Mouse (Mus musculus) left cerebral cortex, postnatal 4 days (tissue): Measurements from ENCODE around the gene Abca1. TPM values are rescaled to one million over a fixed set of nuclear protein-coding genes. Genes with fewer than 3 reads are reported as not detected.

Experiments
- DNase-seq: peaks from one replicate; pipeline ENCODE4 v3.0.0-alpha.2; 2022
- intact Hi-C: fragments of 180-260 bp; cut with DNase I; formaldehyde crosslinking; loops from one replicate; pipeline ENCODE4 v1.15.1; 2025
- total RNA-seq, 2 experiments: library from RNA; stranded (reverse); gene quantifications; 2 replicates each; pipeline ENCODE4 v1.2.3; 2021

Gene Abca1
- total RNA-seq, 2 experiments from 2014 or later: 34.3 to 34.8 TPM

DNA sequence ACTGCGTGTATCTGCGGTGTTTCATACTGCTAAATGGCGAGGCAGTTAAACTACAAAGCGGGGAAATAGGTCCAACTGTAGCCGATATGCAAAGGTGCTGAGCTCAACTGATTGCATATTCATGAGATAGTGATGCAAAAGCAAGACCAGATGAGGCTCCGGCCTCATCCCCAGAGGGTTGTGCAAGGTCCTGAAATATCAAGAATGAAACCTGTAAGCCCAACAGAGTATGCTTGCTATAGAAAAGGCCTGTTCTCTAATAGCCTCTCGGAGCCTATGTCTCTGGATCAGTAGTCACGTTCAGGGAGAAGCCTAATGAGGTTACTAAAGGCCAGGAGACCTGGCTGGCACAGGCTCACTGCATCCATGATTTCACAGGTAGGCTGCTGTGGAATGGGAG lies 9.2 kb downstream of the Abca1 start:
- intact Hi-C loops: no loop called here

DNA sequence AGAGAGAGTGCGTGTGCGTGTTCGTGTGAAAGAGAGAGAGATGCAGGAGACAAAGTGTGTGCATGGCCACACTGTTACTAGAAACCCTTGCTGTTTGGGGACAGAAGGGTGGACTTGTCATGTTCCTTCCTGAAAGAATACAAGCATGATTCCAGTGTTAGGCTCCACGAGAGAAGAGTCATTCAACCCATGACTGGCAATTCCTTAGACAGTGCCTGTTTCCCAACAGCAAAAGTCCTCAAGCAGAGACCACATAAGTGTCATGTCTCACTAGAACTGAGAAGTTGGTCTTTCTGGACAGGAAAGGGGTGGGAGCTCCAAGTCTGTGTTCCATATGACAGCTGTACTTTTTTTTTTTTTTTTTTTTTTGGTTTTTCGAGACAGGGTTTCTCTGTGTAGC lies 10.1 kb downstream of the Abca1 start:
- DNase-seq: no peak
- intact Hi-C loops: no loop called here

More for the DNA sequence above, 9.2 kb downstream of the Abca1 start:
- no peak for DNase-seq

DNA sequence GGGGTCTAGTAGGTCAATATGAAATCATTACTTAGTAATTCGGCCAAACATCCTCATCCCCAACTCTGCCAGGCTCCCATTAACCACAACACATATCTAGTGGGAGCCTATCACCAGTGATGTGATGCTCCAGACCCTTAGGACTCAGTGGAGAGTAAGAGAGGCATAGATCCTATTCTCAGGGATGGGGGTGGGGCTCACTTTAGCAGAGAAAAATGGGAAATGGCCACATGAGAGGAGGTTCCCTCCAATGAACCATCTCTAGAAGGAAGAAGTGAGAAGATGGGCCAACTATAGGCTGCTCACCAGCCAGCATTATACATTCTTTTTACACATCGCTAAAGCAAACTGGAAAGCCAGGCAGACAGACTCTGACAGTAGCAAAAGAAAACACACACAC lies 10.9 kb downstream of the Abca1 start:
- intact Hi-C loops: no loop called here
- no peak for DNase-seq

DNA sequence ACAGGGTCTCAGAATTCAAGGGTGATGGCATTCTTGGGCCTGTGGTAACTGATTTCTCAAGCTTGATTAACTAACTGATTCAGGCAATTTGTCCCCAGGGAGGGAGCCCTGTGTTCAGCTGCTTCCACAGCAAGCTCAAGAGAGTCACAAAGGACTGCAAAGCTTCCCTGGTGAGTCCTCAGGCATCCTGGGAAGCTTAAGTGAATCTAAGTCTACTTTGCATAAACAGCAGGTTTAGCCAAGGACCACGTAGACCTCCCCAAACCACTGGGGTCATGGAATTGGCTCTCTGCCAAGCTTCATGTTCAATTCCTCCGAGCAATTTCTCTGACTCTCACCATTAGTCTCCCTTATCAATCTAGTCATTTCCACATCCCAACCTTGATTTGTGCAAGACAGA lies 12.2 kb downstream of the Abca1 start:
- no peak for DNase-seq
- intact Hi-C loops: no loop called here

DNA sequence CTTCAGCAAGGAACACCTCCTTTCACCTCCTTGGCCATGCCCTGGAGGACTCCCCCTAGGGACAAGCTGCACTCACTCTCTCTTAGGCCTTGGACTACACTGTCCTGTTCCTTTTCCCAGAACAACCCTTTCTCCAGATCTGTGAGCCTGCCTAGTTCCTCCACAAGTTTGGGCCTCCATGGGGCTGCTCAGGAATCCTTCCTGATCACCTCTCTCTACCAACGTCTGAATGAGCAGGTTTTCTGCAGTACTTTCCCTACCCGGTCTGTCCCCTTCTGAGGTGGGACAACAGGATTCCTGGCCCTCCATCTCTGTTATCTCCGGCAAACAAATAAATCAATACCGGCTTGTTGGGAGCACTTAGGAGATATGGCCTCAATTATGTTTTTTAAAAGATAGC lies 12.6 kb downstream of the Abca1 start:
- no peak for DNase-seq
- intact Hi-C loops: no loop called here

DNA sequence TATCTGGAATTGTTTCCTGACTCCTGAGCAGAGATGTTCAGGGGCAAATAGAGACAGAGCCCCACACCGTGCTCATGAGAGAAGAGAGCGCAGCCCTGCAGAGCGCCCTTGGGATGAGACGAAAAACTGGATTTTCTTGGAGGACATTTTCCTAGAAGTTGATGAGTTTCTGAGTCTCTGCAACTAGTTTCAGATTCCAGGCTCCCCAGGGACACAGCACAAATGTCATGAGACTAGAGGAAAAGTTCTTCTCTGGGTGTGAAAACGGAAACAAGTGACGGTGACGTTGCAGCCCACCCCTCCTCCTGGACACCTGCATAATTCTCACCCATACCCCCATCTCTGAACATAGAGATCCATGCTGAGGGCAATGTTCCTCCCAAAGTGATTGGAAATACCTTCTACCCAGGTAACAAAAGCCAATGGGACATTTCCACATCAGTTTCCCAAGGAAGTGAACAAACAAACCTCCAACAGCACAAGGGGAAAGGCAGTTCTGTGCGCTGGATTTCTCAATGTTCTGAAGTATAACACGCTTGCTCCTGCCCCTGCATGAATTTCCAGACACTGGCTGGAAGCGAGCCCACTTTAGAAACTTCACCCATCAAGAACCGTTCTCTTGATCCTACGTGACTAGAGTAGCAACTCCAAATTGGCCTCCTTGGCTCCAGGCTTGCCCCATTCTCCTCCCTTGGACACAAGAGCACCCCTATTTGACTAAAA lies 13.3 kb downstream of the Abca1 start:
- intact Hi-C loops: no loop called here
- DNase-seq: no peak

- intact Hi-C loops: no loop called here
- no peak for DNase-seq
Measured at GRCm38 (mm10) chr4:53145434-53146168, 14.1 kb downstream of the Abca1 start.

- intact Hi-C loops: no loop called here
- DNase-seq: no peak
Measured at GRCm38 (mm10) chr4:53144571-53144970, 15.1 kb downstream of the Abca1 start.

GRCm38 (mm10) chr4:53144021-53144420 lies 15.7 kb downstream of the Abca1 start:
- intact Hi-C loops: no loop called here
- DNase-seq: no peak

DNA sequence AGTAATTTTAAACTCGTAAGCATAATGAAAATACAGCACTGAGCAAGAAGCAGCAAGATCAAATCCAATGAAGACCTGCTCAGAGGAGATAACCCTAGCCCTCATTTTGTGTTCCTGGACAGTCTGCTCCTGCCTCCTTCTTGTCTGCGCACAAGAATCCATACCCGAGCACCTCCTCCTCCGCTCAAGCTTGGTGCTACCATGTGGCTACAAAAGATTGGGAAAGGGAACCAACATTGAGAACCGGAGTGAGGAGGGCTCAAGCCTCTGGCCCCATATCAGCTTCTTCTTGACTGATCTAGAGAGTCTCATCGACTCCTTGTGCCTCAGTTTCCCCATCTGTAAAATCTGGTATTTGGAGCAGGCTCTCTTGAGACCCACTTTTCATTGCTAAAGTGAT lies 19.0 kb downstream of the Abca1 start:
- no peak for DNase-seq
- intact Hi-C loops: no loop called here

DNA sequence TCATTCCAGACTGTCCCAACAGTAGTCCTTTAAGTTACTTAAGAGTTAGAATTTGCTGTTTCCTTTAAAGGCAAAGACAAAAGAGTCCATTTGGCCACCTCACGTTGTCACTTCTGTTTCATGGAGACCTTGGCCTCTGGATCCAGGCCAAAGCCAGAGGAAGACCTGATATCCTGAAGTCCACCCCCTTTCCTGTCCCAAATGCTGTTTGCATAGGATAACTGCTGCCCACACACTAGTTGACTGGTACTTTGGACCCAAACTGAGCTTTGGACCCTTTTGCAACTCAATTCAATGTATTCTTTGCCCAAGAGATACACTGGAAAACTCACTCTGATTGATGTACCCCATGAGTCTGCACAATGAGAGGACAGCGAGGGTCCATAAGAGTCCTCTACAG lies 20.2 kb downstream of the Abca1 start:
- DNase-seq: no peak
- intact Hi-C loops: no loop called here

DNA sequence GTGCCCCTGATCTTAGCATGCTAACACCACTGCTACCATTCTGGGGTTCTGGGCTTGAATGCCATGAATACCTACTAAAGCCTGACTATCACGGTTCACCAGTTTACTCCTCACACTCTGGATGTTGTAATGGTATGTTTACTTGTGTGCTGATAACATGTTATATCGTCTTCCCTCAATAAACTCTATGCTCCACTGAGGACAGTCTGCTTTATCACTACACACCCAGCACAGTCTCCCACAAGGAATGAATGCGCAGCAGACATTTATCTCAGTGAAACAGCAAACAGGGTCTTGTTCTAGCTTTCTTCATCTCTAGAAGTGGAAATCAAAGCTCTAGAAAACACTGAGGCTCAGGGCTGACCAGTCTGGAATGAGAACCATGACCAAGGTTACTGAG lies 20.7 kb downstream of the Abca1 start:
- intact Hi-C loops: no loop called here
- DNase-seq: no peak

- intact Hi-C loops: no loop called here
- DNase-seq: no peak
Measured at GRCm38 (mm10) chr4:53137087-53137486, 22.6 kb downstream of the Abca1 start.

- no peak for DNase-seq
- intact Hi-C loops: no loop called here
Measured at GRCm38 (mm10) chr4:53134816-53135215, 24.9 kb downstream of the Abca1 start.

DNA sequence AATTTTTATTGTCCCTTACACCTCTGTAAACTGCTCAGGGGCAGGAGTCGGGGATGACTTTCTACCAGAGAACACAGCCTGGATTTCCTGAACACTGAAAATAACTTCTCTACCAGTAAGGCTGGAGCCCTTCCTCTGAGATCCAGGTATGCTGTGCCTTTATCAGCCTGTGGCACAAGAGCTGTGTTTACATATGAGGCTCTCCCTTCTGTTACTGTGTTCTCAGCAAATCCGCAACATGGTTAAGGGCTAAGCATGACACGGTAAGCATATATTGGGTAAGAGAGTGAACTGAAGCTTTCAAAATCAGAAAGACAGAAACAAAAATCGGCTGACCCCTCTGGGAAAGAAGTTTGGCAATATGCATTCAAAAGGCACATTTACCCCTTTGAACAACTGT lies 25.7 kb downstream of the Abca1 start:
- intact Hi-C loops: no loop called here
- no peak for DNase-seq

DNA sequence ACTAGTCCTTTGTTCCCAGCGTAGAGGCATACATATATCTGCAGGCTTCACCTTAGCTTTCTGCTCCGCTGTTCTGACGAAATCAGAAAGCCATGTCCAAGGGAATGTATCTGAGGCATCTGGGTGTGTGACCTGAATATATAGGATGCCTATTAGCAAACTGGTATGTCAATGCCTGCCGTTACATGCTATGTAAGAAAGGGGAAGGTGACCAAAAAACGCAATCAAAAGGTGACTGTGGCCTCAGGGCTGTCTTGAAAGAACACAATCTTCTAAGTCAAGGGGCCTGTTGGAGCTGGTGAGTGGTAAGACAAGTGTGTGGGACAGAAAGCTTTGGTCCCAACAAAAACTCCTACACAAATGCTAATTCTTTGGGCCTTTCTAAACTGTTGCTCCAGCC lies 28.2 kb downstream of the Abca1 start:
- no peak for DNase-seq
- intact Hi-C loops: no loop called here

GRCm38 (mm10) chr4:53130622-53131517 lies 28.8 kb downstream of the Abca1 start:
- intact Hi-C loops: no loop called here
- no peak for DNase-seq

DNA sequence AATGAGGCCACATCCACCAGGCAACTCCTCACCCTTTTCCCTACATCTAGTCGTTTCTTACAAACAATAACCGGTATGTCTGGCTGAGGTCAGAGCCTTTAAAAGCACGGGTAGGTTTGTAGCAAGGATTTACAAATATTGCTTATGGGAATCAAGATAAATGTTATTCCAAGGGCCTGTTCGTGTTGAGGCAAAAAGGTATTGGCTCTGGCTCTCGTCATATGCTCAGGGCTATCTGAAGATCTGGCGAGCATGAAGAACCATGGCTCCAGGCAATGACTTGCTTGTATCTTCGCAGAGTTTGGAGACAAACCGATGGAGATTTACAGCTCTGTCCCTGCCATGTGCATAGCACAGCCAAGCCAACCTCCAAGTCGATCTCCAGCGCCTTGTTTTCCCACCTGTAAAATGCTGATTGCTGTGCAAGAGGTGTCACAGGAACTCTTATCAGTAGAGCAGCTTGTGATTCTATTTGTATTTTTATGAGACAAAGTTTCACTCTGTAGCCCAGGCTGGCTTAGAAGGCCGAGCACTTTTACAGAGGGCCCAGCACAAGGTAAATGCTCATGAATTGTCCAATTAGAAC lies 29.9 kb downstream of the Abca1 start:
- intact Hi-C loops: no loop called here
- no peak for DNase-seq

DNA sequence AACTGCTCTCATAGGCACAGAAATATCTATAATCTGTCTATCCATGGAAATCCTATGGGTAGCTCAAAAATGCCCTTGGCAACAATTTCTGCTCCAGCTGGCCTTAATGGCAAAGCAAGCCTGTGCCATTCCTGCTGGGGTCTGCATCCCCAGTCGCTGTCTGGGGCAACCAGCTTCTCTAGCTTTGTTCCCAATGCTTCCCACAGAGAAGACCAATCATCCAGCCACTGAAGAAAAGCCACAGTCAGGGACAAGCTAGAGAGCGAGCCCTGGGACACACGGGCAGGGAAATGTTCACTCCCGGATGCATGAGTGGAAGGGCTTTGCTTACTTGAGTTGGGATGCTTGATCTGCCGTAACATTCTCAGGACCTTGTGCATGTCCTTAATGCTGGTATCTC lies 32.4 kb downstream of the Abca1 start:
- peak; percentile 48 for DNase-seq
- intact Hi-C loops: no loop called here

GRCm38 (mm10) chr4:53126794-53127193 lies 32.9 kb downstream of the Abca1 start:
- intact Hi-C loops: no loop called here
- peak; percentile 61 for DNase-seq

GRCm38 (mm10) chr4:53124837-53125490 lies 34.7 kb downstream of the Abca1 start:
- intact Hi-C loops: no loop called here

More at GRCm38 (mm10) chr4:53124837-53125490, 34.7 kb downstream of the Abca1 start:
- DNase-seq: no peak
